Mouse (Mus musculus) urinary bladder, postnatal 14 days (tissue): ENCODE measurements around the gene Adam33.
A peak's percentile ranks its signal among the peaks of the same experiment; 100 is the strongest.
"Not testable (repeated sequence)": the region's sequence is repeated elsewhere in the genome, so short reads cannot be mapped to it uniquely, and the experiment has no call there.

Experiments
- DNase-seq: peaks from one replicate; pipeline ENCODE4 v3.0.0; 2021; ENCODE audit warnings: low spot score

The Adam33 gene

GRCm38 (mm10) chr2:131063404-131063864 lies at the start of gene Adam33:
TSS of gene Adam33 (minus strand) at chr2:131063814.
- DNase-seq, result peak; percentile 55

GRCm38 (mm10) chr2:131105989-131106388 lies 42.4 kb upstream of the Adam33 start:
- no peak for DNase-seq

- not testable (repeated sequence) for DNase-seq
Observed at GRCm38 (mm10) chr2:131105061-131105460, 41.4 kb upstream of the Adam33 start.

GRCm38 (mm10) chr2:131104021-131104420 lies 40.4 kb upstream of the Adam33 start:
- peak; percentile 24 for DNase-seq

- no peak for DNase-seq
Observed at GRCm38 (mm10) chr2:131101530-131101929, 37.9 kb upstream of the Adam33 start.

- no peak for DNase-seq
Observed at GRCm38 (mm10) chr2:131097087-131097486, 33.5 kb upstream of the Adam33 start.

- peak; percentile 79 for DNase-seq
Observed at GRCm38 (mm10) chr2:131096101-131096795, 32.6 kb upstream of the Adam33 start.

- DNase-seq, result peak; percentile 75
Observed at GRCm38 (mm10) chr2:131094823-131095222, 31.2 kb upstream of the Adam33 start.

- peak; percentile 1 for DNase-seq
Observed at GRCm38 (mm10) chr2:131093577-131093976, 30.0 kb upstream of the Adam33 start.

- peak; percentile 12 for DNase-seq
Observed at GRCm38 (mm10) chr2:131090852-131091251, 27.2 kb upstream of the Adam33 start.

GRCm38 (mm10) chr2:131089634-131090033 lies 26.0 kb upstream of the Adam33 start:
- no peak for DNase-seq

- DNase-seq, result no peak
Observed at GRCm38 (mm10) chr2:131088581-131088980, 25.0 kb upstream of the Adam33 start.

GRCm38 (mm10) chr2:131086667-131087390 lies 23.2 kb upstream of the Adam33 start, which contains the start of gene Siglec1:
TSS of gene Siglec1 (minus strand) at chr2:131086765.
- no peak for DNase-seq

GRCm38 (mm10) chr2:131084206-131084605 lies 20.6 kb upstream of the Adam33 start:
- no peak for DNase-seq

- DNase-seq, result no peak
Observed at GRCm38 (mm10) chr2:131080507-131080906, 16.9 kb upstream of the Adam33 start.

GRCm38 (mm10) chr2:131072536-131072935 lies 8.9 kb upstream of the Adam33 start:
- no peak for DNase-seq

GRCm38 (mm10) chr2:131067481-131067880 lies 3.9 kb upstream of the Adam33 start:
- peak; percentile 70 for DNase-seq

GRCm38 (mm10) chr2:131066342-131066741 lies 2.7 kb upstream of the Adam33 start:
- no peak for DNase-seq

- DNase-seq, result no peak
Observed at GRCm38 (mm10) chr2:131061607-131062006, 2.0 kb downstream of the Adam33 start.

GRCm38 (mm10) chr2:131060784-131061183 lies 2.8 kb downstream of the Adam33 start:
- DNase-seq, result no peak

GRCm38 (mm10) chr2:131059781-131060540 lies 3.7 kb downstream of the Adam33 start:
- DNase-seq, result no peak

- DNase-seq, result peak; percentile 83
Observed at GRCm38 (mm10) chr2:131059377-131059776, 4.2 kb downstream of the Adam33 start.
